Mouse (Mus musculus) naive thymus-derived CD4-positive, alpha-beta T cell, adult 2 months (primary cell): Measurements from ENCODE around the gene Ywhah.

Experiments used
- DNase-seq: peaks from one replicate; pipeline ENCODE4 v3.0.0-alpha.2; 2011; ENCODE audit warnings: low read depth

The Ywhah gene

DNA sequence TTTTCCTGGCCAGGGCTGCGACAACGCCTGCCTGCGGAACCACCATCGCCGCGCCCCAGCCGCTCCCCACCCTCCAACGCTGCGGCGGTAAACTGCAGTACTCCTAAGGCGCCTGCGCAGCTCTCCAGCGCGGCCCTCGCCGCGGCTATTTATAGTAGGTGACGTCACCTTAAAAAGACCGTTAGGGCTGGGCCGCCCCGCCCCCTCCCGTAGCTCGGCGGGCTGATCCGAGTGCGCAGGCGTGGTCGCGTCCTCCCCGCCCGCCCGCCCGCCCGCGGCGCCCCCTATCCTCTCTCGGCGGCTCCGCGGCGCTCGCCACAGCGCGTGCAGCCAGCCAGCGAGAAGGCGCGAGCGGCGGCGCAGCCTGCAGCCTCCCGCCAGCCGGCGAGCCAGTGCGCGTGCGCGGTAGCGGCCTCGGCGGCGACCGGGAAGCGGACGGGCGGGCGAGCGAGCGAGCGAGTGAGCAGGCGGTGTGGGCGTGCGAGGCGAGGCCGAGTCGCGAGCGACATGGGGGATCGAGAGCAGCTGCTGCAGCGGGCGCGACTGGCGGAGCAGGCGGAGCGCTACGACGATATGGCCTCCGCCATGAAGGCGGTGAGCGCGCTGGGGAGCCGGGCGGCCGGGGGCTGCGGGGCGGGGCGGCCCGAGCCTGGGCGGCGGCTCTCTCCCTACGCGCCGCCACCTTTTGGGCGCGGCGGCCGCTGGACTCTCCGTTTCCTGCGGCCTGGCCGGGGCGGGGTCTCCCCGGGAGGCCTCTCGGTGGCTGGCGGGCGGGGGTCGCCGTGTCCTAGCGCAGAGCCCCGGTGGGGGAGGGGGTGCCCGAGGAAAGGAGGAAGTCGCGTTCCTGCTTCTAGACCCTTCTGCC is at the start of gene Ywhah:
TSS of gene Ywhah (plus strand) at position 256 of the 865 bp plus-strand sequence.
- peak; percentile 99 for DNase-seq

DNA sequence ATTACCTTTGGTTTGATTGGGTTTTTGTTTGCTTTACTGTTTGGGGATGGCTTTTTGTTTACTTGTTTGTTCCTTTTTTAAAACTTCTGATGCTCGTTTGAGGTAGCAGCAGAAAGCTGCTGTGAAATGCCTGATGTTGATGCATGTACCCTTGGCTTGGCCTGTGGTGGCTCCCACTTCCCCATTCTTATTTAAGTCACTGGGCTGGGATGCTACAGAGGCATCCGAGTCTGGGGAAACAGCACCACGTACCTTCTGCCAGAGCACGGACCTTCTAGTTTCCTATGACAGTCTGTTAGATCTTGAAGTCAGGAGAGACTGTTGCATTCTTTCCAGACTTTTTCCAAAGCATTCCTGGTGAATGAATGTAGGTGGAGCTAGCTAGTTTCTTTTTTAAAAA is 42.1 kb upstream of the Ywhah start:
- DNase-seq: no peak

DNA sequence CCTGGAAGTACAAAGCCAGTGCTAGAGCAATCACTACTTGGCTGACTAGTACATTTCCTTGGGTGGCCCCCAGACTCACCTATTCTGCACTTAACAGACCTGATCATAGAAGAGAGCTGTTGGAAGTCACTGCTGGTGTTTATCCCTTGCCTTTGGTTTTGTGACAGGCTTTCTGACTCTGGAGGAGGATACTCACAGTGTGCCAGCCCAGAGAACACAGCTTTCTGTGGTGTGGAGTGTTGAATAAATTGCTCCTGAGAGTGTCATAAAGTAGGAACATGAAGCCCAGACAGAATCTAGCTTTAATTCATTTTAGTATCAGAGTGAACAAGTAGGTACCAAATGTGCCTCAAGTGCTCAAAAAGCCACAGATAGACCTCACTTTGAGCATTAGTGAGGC is 41.4 kb upstream of the Ywhah start:
- DNase-seq: no peak

DNA sequence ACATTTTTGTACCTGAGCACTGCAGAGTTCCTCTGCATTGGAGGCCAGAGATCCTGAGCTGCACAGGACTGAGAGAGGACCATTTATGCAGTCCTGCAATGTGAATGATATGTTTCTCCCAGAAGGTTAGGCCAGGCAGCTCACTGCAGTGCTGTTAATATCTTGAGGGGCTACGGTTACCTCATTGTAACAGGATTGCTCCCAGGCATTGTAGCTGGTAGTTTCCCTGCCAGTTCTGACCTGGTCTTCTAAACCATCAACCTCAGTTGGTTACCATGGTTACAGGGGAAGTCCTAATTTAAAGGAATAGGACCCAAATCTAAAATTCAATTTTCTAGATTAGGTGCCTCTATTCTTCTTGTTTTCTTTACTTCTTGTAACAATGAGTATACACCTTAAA is 33.2 kb upstream of the Ywhah start:
- no peak for DNase-seq

DNA sequence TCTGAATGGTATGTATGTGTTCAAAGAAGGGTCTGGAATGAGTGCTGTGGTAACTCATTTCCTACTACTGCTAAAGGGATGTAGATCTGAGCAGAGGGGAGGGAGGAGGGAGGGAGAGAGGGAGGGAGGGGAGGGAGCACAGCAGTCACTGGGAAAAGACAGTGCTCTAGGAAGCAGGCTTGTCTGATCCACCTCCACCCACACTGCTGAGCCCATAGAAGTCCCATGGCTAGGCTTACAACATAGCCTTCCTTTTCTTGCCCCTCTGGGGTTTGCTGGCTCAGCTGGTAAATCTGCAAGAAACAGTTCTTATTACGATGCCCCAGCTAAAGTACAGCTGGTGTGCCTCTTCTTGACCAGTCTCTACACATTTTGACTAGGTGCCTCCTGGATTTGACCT is 30.7 kb upstream of the Ywhah start:
- no peak for DNase-seq

DNA sequence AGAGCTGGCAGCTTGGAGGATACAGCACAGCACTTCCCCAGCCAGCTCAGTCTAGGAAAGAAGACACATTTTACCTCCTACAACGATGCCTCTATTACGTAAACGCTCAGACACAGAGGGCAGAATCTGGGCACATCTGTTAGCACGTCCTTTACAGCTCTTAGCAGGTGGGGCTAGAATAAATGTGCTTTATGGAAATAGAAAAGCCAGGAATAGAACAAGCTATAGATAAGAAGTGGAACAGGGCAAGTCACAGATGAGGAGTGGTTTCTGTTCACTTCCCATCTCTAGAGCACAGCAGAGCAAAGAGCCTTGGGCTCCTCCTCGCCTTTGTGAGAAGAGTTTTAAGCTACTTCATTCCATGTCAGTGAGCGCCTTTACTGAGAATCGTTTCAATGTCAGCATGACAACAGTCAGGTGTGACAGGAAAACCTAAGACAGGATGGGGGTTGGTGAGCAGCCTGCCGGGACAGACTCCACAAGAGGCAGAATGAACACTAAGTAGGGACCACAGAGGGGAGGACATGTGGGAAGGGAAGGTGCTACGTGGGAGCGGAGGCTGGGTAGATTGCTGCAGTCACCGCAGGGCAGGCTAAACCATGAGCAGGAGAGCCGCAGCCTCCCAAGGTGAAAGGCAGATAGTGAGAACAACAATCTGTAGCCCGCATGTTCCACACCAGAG is 28.5 kb upstream of the Ywhah start:
- no peak for DNase-seq

DNA sequence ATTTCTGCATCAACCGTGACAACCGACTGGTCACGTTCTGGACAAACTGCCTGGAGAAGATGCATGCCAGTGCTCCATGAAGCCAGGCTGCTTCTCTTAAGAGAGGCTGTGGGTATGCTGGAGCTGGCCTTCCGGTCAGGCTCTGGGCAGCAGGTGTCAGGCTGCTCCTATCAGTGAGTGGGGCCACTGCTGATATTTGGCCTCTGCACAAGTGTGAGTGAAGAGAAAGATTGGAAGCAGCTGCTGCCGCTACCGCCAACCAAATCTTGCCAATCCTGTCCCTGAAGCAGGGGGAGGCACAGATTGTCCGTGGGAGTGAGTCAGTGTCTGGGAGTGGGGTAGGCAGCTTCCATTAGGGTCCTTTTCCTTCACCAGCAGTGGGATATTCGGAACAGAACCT is 27.5 kb upstream of the Ywhah start:
- no peak for DNase-seq

DNA sequence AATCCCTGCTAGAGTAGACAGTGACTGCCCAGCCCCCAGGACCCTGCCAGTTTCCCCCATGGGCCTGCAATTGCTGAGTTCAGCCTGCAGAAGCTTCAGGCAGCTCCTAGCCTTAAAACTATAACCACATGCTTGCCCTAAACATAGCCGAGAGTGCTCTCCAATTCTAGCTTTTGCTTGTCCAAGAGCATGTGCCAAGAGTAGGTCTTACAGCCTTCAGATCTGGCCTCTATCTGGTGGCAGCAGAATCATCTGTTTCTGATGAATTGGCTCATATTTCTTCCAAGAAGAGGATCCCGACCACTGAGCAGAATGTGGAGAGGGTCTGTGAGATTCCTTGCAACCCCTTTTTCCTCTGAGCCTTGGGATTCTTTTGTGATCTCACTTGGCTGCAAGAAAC is 24.1 kb upstream of the Ywhah start:
- no peak for DNase-seq

DNA sequence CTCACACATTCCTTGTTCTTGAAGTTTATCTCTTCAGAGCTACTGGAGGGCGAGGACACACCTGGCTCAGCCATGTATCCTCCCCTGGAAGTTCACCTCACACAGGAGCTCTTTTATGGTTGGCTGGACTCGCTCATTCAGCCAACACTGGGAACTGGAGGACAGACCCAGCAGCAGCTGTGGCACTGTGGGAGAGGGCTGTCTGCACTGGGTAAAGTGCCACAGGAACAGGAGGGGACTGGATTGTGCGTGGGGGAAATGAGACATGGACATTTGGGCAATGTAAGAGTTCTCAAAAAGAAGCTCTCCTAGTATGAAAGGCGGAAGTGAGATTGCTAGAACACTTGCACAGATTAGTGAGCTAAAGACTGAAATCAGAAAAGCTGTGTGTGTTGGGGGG is 22.9 kb upstream of the Ywhah start:
- DNase-seq: no peak

DNA sequence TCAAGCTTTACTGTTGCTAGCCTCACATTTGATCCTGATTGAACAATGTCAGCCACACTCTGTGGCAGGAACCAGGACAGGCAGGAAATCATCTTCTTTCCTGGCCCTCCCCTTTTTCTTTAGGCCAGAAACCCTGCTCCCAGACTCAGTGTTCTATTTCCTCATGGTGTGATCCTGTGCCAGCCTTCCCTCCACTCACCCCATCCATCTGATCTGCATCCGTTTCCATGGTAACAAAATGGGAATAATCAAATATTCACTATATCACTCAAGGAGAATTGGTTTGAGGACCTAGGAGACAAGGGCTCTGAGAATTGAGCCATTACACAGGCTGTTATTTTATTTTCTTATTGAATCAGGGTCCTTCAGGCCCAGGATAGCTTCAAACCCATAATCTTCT is 22.1 kb upstream of the Ywhah start:
- no peak for DNase-seq

DNA sequence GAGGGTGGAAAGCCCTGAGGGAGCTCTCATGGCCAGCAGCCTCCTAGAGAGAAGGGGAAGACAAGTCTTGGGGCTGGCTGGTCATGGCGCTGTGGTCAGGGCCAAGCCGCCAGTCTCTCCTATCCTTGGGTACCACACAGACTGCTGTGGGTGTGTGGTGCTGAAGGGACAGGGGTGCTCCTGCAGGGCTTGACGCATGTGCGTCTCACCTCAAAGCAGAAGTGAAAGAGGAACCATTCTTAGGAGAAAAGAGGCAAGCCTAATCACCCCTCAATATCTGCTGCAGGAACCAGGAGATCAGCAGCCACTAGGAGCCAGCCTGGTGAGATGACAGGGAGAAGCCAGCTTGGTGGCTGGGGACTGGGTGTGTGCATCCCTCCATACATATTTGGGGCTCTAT is 20.9 kb upstream of the Ywhah start:
- DNase-seq: no peak

DNA sequence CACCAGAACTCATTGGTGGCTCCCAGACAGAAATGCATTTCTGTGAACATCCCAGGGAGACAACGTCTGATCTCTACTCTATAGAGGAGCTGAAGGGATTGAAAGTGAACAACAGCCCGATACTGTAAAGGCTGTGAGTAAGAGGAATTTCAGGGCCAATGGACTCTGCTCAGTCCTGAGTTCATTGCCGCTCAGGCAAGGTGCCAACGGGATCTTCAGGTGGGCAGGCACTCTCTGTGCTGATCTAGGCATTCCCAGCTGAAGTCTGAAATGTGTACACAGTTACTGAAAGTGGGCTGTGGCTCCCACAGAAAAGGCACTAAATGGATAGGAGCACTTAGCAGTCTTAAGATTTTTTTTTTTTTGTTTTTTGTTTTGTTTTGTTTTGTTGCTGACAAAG is 19.8 kb upstream of the Ywhah start:
- DNase-seq: no peak

DNA sequence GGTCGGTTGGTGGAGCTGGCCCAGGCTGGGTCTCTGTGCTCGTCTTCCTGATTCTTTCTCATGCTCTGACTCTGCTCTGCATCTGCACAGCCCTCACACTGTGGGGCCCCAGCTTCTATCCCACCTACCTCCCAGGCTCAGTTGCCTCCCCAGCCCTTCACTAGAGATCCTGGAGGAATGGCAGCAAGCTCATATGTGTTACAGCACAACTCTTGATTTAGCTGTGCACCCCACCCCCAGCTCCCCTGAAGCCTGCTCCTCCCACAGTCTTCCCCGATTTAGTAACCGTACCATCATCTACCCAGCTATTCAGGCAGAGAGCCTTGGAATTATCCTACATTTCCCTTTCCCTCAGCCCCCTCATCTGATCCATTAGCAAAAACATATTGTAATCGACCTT is 17.5 kb upstream of the Ywhah start:
- DNase-seq: no peak

DNA sequence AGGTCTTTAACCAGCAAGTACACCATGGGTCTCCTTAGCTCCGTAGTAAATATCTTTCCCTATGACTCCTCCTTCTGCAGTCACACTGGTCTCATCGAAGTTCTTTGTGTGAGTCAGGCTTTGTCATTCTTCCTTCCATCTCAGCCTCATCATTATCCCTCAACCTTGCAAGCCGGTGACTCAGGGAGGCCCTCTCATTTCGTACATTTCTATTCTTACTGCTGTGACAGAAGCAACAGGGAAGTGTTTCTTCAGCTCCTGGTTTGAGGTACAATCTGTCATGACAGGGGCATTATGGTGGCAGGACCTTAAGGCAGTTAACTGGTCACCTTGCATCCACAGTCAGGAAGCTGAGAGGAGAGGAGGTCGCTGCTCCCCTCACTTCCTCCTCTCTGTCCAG is 15.8 kb upstream of the Ywhah start:
- no peak for DNase-seq

DNA sequence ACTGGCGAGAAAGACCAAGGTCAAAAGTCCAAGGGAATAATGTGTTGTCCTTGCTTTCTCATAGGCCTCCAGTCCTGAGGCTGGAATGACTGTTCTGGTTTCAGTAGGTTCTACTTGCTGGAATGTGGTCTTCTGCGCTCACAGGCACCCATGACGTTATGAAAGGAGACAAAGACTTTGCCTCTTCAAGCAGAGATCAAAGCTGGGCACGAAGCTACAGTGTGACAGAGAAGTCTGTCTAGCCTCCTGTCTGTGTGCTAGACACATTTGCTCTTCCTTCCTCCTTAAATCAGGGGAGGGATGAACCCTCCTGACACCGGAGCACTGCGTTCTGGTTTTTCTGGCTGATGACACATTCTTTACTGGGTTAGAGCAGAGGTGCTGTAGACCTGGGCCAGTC is 15.1 kb upstream of the Ywhah start:
- DNase-seq: no peak

DNA sequence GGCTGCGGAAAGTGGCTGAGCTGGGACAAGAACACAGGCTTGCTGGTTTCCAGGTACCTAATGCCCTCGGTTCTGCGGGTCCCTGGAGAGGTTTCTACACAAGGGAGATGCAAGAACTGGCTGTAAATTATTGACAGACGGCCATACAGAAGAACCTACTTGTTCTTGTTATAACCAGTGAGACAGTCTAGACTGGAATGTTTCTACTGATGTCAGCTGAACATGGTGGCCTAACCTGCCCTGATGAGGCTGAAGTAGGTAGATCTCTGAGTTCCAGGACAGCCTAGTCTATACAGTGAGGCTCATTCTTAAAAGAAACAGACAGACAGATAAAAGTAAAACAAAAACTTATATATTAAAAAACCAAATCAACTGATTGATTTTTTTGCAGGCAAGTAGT is 14.5 kb upstream of the Ywhah start:
- no peak for DNase-seq

DNA sequence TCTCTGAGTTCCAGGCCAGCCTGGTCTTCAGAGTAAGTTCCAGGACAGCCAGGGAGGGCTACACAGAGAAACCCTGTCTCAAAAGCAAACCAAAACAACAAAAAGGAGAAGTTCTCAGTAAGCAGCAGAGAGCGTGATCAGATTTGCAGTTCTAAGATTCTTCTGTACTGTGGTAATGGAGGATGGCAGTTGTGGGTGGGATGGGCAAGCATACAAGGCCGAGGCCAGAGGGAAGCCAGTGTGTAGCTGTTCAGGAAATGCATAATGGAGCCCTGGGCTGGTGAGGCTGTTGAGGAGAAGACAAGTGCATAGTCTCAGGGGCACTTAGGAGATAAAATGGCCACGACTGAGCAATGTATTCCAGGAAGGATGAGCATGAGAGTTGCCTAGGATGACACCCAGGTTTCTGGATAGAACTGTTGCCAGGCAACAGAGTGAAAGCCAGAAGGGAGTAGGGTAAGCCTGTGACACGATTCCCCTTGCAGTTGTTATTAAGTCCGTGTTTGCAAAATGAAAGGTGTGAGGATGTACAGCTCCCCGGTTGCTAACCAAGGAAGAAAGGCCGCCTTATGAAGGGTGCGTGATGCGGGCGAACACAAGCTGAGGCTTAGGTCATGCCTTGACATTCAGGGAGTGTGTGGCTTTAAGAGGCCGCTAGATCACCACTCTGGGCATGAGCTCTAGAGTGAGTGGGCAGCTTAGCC is 13.0 kb upstream of the Ywhah start:
- no peak for DNase-seq

DNA sequence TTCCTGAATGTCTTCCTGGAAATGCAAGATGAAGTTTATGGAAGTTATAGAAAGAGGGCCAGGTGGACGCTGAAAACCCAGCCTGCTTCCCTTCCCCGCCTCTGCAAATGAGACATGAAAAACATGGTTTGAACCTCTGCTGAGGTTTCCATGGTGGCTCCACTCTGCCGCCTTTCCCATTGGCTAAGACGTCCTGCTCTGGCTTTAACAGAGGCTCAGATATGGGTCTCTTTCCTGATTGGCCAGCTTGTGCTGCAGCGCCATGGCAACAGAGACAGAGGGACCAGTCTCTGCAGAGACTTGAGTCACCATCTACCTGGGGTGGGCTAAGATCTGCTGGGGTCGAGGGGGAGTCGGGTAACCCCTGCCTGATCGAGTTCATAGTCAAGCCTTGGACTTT is 11.9 kb upstream of the Ywhah start:
- no peak for DNase-seq

DNA sequence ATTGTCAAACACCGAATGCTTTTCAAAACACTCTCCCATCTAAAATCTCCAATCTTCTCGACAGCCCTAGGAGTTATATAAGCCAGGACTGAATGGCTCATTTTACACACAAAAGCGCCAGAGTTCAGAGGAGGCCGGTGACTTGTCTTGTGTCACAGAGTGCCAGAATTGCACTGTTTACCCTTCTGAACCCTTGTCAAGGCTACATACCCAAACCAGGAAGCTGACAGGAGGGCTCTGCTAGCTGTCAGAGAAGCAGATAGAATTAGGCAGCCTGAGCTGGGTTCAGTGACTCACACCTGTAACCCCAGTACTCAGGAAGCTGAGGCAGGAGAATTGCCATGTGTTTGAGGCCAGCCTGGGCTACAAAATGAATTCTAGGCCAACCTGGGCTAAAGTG is 11.2 kb upstream of the Ywhah start:
- no peak for DNase-seq

DNA sequence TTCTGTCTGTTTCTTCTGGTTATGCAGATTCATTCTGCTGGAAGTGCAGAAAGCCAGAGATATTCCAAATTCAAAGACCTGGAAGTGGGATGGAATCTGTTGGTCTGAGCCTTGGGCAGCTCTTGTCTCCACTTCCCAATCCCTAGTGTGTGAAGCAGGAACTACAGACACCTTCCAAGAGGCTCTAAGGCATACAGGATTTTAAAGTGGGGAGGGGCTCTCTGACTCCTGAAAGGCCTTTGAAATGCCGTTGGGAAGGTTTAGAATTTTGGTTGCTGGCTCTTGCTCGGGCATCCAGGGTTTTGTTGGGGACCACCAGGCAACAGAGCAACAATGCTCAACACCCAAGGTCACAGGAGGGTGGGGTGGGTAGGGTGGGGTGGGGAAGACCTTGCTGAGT is 9.3 kb upstream of the Ywhah start:
- no peak for DNase-seq

DNA sequence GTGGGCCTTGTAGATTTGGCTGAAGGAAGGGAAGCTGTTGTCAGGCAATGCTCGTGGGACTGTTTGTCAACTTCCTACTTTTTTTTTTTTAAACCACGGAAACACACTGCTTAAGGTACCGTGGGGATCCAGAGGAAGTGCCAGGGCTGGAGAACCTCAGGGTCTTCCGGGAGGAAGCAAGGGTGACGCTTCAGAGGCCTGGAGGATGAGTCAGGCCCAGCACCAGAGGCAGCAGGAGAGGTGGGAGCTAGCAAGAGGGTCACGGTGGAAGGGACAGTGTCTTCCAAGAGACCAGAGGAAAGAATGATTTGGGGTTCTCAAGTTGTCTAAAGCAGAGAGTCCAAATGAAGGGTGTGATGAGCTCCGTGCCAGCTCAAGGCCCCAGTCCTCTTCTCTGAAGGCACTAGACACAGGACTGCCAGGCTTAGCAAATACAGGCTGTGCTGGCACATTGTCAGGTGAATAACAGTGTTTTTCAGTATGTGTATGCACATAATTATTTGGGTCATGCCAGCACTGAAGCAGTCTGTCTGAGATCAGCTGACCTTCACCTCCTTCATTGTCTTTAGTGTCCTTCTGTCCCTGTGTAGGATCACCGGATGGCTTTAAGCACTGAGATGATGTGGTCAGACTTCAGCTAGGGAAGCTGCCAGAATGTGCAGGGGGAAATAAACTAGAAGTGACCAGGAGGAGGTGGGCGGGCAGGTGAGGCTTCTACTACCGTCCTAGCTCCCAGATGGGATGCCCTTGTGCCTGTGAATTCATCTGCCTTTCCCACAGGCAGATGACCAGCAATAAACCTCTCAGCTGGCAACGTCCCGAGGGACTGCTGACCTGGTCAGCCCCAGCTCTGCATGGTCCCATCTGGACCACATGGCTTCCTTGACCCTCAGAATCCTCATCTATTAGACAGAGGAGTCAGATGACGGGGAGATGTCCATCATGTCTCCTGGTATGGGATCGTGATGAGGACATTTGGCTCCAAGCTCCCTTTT is 8.5 kb upstream of the Ywhah start:
- no peak for DNase-seq
